Mouse (Mus musculus): ENCODE data around the gene Aldh18a1.
"Not testable (repeated sequence)": the region's sequence is repeated elsewhere in the genome, so short reads cannot be mapped to it uniquely, and the experiment has no call there.

The Aldh18a1 gene

DNA sequence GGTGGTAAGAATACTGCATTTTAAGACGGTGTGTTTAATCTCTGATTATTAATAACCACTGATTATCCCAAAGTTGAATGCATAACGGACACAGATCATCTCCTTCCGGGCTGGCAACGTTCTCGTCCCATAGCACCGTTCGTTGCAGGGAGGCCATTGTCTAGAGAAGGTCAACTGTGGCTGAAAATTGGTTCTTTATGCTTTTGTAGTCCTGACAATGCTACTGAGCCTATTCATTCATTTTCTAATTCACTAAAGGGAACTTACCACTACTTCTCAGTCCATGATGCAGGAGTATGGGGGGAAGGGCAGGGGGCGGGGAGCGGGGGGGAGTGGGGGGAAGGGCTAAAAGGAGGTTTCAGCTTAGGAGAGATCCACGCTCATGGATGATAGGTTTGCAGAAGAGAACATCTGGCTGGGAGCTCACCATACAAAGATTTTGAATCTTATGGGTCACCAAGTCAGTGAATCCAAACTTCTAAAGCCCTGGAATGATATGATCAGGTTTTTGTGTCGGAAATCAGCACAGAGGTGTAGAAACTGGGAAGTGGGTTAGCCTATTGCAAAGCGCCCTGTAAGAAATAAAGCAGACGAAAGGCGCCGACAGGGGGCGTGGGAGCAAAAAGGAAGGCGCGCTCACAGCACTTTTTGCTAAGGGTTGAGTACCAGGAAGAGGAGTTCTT, 725 bp upstream of the Aldh18a1 start:
- in situ Hi-C loops (cut with MboI; ENCODE audit: unreplicated experiment in 2 of 2) = loop anchor here in 1 of 2 experiments (5.0 kb wide), 1 partner anchor 133 kb away; no protein-coding TSS in a partner anchor

DNA sequence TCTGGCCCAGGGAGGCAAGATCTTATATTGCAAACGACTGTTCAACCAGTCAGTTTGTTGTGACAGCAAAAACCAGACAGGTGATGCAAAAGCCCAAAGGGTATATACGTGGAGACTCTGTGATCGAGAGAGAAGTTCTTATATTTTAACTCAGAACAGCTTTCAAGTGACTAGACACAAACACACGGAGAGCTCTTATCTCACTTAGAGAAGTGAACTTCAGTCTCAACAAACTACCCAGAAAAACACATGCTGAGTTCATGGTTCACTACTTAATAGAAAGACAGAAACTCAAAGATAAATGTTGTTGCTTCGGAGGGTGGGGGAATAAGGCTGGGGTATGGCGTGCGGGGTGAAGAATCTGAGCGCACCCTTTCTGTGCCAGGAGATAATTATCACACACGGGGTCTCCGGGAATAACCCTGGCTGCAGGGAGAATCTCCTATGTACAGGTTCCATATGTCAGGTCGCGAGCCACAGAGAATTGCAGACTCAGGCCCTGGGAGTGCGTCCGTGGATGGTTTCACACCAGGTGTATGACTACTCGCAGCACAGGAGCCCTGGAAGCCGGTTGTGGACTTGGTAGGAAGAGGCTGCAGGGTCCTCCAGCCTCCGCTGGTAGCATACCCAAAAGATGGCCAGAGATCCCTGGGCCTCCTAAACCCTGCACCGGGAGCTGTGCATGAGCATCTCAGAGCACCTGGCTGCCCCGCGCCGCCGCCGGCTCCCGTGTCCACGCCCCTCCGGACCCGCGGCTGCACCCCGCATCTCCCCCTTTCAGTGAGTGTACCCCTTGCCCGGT, 571 bp downstream of the Aldh18a1 start:
- in situ Hi-C loops (cut with MboI; ENCODE audit: unreplicated experiment in 2 of 2) = loop anchor here in 1 of 2 experiments (5.0 kb wide), 1 partner anchor 135 kb away; no protein-coding TSS in a partner anchor

DNA sequence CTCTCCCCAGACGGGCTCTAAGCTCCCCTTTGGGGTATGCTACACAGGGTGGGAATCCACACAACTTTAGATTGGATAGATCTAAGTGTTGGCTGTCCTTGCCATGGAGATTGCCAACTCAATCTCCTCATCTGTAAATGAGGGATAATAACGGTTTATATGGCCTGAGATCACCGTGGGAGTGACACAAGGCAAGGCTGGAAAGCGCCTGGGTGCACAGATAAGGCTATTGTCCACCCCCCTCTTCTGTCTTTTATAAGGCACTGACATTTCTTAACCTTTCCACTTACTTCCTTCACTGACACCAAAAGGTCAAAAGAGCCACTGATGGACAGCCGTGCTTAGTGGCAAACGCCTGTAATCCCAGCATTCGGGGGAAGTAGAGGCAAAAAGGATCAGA, 1.4 kb downstream of the Aldh18a1 start:
- in situ Hi-C loops (cut with MboI; ENCODE audit: unreplicated experiment in 2 of 2) = loop anchor here in 1 of 2 experiments (5.0 kb wide), 1 partner anchor 135 kb away; no protein-coding TSS in a partner anchor

- in situ Hi-C loops (cut with MboI; ENCODE audit: unreplicated experiment in 2 of 2) = no loop called here
These were observed 6.6 kb downstream of the Aldh18a1 start for GRCm38 (mm10) chr19:40581662-40582061.

DNA sequence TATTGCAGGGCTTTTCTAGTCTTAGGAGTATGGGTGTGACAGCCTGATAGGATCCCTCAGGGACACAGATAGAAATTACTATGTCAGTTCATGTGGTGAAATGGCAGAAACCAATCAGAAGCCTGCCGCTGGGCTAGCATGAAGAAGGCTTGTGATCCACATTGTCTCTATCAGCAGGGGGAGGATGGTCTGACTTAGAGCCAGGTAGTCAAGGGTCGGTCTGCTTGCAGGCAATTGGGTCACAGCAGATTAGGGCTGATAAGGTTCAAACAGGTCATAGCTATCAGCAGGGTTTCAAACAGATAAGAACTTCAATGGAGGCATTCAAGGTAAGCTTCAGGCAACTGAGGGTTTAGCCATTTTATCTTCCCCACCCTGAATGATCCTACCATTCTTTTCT, 7.4 kb downstream of the Aldh18a1 start:
- in situ Hi-C loops (cut with MboI; ENCODE audit: unreplicated experiment in 2 of 2) = no loop called here

GRCm38 (mm10) chr19:40575438-40575837, 12.8 kb downstream of the Aldh18a1 start:
- in situ Hi-C loops (cut with MboI; ENCODE audit: unreplicated experiment in 2 of 2) = no loop called here

GRCm38 (mm10) chr19:40570726-40571125, 17.5 kb downstream of the Aldh18a1 start:
- in situ Hi-C loops (cut with MboI; ENCODE audit: unreplicated experiment in 2 of 2) = no loop called here

DNA sequence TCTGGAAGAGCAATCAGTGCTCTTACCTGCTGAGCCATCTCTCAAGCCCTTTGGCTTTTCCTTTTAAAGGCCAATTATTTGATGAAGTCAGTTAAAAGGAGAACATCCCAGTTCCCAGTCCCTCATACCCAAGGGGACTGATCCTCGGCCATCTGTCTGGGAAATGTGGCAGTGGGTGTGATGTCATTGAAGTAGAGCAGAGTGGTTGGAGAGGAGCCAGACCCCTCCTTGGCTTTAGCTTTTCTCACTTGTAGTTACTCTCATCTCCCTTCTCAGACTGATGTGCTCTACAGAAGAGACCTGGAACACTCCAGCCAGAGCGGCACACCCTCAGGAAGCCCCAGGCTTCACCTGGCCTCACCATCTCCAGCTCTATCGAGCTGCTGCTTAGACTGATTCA, 20.6 kb downstream of the Aldh18a1 start:
- in situ Hi-C loops (cut with MboI; ENCODE audit: unreplicated experiment in 2 of 2) = no loop called here

GRCm38 (mm10) chr19:40563880-40564645, 24.2 kb downstream of the Aldh18a1 start:
- in situ Hi-C loops (cut with MboI; ENCODE audit: unreplicated experiment in 2 of 2) = no loop called here

- in situ Hi-C loops (cut with MboI; ENCODE audit: unreplicated experiment in 2 of 2) = not testable (repeated sequence)
These were observed 26.7 kb downstream of the Aldh18a1 start for GRCm38 (mm10) chr19:40561521-40561920.

DNA sequence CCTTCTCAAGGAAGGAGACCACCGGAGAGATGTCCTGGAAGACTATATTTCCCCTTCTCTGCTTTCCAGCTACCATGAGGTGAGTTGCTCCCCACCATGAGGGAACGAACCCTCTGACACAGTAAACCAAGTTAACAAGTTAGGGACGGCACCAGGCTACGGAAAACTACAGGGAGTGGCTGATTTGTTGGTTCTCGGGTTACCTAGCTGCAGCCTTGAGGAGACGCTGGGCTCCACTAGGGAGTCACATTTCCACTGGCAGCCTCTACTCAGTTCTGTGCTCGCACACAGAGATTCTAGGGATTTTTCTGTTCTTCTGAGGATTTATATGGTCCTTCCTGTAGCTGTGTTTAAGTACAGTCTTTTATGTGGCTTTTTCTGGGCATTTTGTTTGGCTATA, 32.2 kb downstream of the Aldh18a1 start:
- in situ Hi-C loops (cut with MboI; ENCODE audit: unreplicated experiment in 2 of 2) = no loop called here

- in situ Hi-C loops (cut with MboI; ENCODE audit: unreplicated experiment in 2 of 2) = no loop called here
These were observed 33.1 kb downstream of the Aldh18a1 start for GRCm38 (mm10) chr19:40555136-40555535.

DNA sequence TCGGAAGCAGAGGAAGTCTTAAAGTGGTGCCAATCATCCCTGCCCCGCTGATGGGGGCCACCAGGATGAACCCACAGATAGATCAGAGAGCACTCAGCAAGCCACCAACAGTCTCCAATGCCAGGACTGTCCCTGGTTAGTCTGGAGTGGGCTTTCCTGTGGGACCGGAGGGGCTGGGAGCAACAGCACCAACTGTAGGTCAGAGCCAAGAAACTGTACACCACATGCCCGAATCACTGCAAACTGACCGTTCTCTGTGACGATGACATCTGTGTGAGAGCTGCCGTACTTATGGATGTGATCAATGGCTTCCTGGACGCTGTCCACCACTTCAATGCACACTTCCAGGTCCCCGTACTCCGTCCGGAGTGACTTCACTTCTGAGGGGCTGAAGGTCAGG, 33.9 kb downstream of the Aldh18a1 start:
- in situ Hi-C loops (cut with MboI; ENCODE audit: unreplicated experiment in 2 of 2) = no loop called here

- in situ Hi-C loops (cut with MboI; ENCODE audit: unreplicated experiment in 2 of 2) = no loop called here
These were observed 34.4 kb downstream of the Aldh18a1 start for GRCm38 (mm10) chr19:40553849-40554248.

GRCm38 (mm10) chr19:40553014-40553789, 35.1 kb downstream of the Aldh18a1 start:
- in situ Hi-C loops (cut with MboI; ENCODE audit: unreplicated experiment in 2 of 2) = no loop called here

DNA sequence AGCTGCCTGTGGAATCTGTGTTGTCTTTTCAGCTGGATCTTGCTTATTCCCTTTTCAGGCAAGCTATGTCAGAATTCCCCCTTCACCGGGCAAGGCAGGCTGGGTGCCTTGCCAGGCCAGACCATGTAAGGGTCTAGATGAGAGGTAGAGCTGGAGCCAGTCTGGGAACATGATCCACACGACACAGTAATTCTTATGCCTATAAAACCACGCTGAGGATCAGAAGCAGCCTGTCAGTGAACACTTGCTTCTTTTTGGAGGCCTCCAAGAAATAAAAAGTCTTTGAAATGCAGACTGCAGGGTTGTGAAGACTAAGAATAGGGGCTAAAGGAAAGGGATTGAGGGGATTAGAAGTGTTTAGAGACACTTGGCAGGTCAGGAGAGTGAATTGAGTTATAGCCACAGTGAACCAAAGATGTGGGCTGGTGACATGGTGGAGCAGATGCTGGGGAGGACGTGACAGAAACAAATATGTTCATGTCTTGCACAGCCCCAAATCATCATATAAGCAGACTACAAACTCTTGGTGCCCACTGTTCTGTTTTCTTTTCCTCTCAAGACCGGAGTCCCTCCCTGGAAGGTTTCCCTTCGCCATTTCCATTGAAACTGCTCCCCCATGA, 38.6 kb downstream of the Aldh18a1 start:
- in situ Hi-C loops (cut with MboI; ENCODE audit: unreplicated experiment in 2 of 2) = loop anchor here (10.0 to 25.0 kb wide), 2 partner anchors 1562 to 1565 kb away; no protein-coding TSS in a partner anchor

DNA sequence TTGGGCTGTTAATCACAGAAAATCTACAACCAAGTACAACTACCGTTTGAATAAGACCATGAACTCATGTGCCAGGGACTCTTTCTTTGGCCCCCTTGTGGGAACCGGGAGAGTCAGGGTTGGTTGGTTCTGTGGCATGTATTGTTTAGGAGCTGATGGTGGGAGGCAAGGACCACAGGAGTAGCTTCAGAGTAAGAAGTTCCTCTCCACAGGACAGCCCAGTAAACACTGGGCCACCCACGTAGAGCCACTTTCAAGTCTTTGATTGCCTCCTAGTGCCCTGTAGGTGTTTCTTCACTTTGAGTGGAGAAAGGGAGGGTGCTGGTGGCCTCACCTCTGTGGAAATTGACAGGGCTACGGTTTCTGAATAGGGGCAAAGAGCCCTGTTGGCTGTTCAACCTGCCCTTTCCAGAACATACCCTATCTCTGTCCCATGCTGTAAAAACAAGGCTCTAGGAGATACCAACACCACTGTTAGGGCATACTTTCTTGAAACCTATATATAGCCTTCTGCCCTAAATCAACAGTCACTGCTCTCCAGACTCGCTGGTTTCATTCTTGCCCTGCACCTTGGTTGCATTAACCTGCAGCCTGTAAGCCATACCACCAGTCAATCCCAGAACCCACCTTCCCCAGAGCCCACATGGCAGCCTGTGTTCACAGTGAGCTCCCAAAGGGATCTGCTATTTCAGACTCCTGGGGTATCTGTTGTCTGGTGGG, 39.3 kb downstream of the Aldh18a1 start:
- in situ Hi-C loops (cut with MboI; ENCODE audit: unreplicated experiment in 2 of 2) = loop anchor here (10.0 to 25.0 kb wide), 2 partner anchors 1562 to 1564 kb away; no protein-coding TSS in a partner anchor

GRCm38 (mm10) chr19:40548386-40548785, 39.9 kb downstream of the Aldh18a1 start:
- in situ Hi-C loops (cut with MboI; ENCODE audit: unreplicated experiment in 2 of 2) = loop anchor here (10.0 to 25.0 kb wide), 2 partner anchors 1561 to 1564 kb away; no protein-coding TSS in a partner anchor

- in situ Hi-C loops (cut with MboI; ENCODE audit: unreplicated experiment in 2 of 2) = loop anchor here (5.0 to 25.0 kb wide), 6 partner anchors 153 to 1560 kb away; no protein-coding TSS in a partner anchor
These were observed 43.4 kb downstream of the Aldh18a1 start for GRCm38 (mm10) chr19:40544856-40545255.
